Mouse (Mus musculus) left cerebral cortex, adult 2 months (tissue): Measurements from ENCODE around the gene Madcam1. TPM values are rescaled to one million over a fixed set of nuclear protein-coding genes. Genes with fewer than 3 reads are reported as not detected.

Experiments used
- DNase-seq, 2 experiments: peaks; one replicate each; pipeline ENCODE4 v3.0.0; 2021 to 2022; ENCODE audit warnings: low spot score in 2 of 2, mixed read lengths in 1 of 2; ENCODE audit errors: extremely low spot score in 1 of 2
- H3K27ac ChIP-seq: fragments of 200-600 bp; 2 replicates; pipeline ENCODE4 v1.8.1; 2022
- H3K4me3 ChIP-seq: fragments of 200-600 bp; 2 replicates; pipeline ENCODE4 v1.8.1; 2022
- CTCF ChIP-seq: fragments of 200-600 bp; IDR thresholded peaks from 2 replicates; pipeline ENCODE4 v1.8.1; 2022; ENCODE audit warnings: antibody characterized with exemption, mild to moderate bottlenecking, moderate library complexity
- intact Hi-C: fragments of 180-260 bp; cut with DNase I; formaldehyde crosslinking; loops from one replicate; pipeline ENCODE4 v1.15.1; 2025
- total RNA-seq, 2 experiments: library from RNA; stranded (reverse); gene quantifications; 2 replicates each; pipeline ENCODE4 v1.2.3; 2021

The Madcam1 gene
- total RNA-seq, 2 experiments from 2014 or later, result not detected

DNA sequence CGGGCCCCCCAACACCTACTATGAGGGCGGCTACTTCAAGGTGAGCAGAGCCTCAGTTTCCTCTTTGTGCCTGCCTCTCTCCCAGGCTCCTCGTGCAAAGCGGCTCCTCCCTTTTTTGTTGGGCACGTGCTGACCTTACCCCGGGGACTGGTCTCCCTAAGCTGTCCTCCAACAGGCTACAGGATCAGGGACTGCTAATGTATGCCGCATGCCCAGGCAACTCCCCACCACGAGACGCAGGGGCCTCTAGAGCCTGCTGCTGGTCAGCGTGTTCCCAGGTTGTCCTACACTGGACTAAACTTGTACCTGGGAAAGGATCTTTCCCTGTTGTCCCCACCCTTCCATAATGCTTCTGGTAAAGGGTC is 18.2 kb downstream of the Madcam1 start:
- TF ChIP-seq CTCF, result no peak
- Histone ChIP-seq H3K4me3 (peak overlapping the region; percentile 63), H3K27ac (peak overlapping the region; percentile 77)
- DNase-seq, result no peak
- intact Hi-C loops, result no loop called here

DNA sequence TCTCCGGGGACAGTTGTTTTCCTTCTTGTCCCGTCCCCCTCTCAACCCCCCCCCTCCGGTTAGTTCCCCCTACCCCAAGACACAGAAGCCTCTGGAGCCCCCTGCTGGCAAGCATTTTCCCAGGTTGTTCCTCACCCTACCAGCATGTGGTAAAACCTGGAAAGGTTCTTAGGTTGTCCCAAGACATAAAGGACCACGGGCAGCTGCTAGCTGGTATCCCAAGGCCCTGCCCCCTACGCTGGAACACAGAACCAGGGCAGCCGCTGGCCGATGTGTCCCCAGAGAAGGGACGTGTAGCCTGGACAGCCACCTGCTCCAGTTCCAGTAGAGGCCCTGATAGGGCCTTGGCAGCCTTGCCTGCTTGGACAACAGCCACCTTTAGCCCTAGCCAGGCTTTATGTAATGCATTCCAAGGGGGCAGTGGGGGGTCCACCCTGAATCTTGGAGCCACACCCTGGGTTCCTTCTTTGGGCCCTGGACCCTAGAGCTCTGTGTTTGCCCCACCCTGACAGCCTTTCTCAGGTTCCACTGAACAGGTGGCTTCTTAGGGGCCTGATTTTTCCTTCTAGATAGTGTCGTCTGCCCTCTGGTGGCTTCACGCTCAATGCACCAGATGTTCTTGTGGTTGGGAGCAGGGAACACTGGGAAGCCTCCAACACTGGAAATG is 18.7 kb downstream of the Madcam1 start:
- intact Hi-C loops, result no loop called here
- Histone ChIP-seq H3K4me3 (peak overlapping the region; percentile 63), H3K27ac (peak overlapping the region; percentile 77)
- TF ChIP-seq CTCF, result peak; percentile 42
- DNase-seq, result no peak

DNA sequence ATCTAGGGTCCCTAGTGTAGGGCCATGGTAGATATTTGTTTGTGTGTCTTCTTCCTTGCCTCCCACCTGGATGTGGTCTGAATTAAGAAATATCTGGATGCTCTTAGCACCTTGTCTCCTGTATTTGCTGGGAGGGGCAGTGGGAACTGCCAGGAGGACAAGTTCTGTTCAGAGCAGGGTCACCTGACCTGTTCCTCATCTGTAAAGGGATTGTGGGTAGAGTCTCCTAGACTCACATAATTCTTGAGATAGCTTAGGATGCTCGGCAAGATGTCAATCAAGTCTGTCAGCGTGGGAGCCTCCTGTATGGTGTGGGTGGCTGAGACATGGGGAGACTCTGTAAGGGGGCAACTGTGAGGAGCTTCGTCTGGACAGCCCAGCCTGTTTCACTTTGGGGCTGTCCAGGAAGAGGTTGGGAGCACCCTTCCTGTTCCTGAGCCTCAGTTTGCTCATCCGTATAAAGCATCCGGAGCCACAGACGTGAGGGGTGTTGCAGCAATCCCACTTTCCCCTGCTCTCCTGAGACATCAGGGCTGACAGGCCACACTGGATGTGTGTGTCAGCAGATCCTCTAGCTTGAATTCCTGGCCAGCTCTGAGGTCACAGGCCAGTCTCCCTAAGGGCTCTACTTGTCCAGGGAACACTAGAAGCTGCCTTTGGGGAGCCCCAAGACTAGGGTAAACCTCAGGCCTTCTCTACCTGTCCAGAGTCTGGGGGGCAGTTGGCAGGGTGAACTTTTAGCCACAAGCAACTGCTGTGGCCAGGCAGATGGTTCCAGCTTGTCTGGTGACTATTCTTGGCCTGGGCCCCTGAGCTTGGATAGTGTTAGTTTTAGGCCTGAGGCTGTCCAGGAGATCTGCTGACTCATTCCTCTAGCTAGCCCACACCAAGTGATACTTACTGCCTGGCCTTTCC is 19.6 kb downstream of the Madcam1 start:
- Histone ChIP-seq H3K27ac (peak overlapping the region; percentile 77), H3K4me3 (peak overlapping the region; percentile 63)
- DNase-seq, result no peak
- no peak for TF ChIP-seq CTCF
- intact Hi-C loops, result no loop called here

DNA sequence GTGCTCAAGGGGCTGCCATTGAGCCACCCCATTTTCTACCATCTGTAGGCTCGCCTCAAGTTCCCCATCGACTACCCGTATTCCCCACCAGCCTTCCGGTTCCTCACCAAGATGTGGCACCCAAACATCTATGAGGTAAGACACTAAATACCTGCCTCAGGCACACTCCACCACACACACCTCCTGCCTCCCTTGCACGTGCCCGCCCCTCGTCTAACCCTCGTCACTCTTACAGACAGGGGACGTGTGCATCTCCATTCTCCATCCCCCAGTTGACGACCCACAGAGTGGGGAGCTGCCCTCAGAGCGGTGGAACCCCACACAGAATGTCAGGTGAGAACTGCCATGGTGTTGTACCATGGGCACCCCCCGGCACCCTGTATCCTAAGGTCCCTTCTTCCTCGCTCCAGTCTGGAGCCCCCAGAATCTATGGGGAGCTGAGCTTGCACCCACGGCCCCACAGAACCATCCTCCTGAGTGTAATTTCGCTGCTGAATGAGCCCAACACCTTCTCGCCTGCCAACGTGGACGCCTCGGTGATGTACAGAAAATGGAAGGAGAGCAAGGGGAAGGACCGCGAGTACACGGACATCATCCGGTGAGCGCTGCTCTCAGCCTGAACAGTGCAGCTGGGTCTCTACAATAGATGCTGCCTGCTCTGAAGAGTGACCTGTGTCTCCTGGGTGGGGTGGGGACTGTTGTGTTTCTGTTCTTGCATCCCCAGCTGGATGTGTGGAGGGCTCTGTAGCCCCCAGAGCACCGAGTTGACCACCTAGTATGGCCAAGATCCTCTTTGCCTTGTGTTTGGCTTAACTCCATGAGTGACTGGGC is 20.6 kb downstream of the Madcam1 start:
- no peak for DNase-seq
- Histone ChIP-seq H3K4me3 (no peak overlapping the region), H3K27ac (no peak overlapping the region)
- TF ChIP-seq CTCF, result no peak
- intact Hi-C loops, result no loop called here

DNA sequence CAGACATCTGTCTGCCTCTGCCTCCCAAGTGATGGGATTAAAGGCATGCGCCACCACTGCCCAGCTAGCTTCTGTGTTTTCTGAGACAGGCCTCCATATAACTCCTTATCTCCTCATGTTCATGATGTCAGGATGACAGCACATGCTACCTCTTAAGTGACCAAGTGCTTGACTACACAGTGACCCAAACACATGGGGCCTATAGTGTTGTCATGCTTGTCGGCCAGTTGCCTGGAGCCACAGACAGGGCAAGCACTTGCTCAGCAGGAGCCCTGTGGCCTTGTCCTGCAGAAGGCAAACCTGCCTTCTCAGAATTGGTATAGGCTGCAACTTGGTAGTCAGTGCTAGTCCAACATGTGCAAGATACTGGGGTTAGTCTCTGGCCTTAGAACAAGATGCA is 21.9 kb downstream of the Madcam1 start:
- DNase-seq, result no peak
- no peak overlapping the region for H3K27ac ChIP-seq
- TF ChIP-seq CTCF, result no peak
- no peak overlapping the region for H3K4me3 ChIP-seq
- intact Hi-C loops, result no loop called here

DNA sequence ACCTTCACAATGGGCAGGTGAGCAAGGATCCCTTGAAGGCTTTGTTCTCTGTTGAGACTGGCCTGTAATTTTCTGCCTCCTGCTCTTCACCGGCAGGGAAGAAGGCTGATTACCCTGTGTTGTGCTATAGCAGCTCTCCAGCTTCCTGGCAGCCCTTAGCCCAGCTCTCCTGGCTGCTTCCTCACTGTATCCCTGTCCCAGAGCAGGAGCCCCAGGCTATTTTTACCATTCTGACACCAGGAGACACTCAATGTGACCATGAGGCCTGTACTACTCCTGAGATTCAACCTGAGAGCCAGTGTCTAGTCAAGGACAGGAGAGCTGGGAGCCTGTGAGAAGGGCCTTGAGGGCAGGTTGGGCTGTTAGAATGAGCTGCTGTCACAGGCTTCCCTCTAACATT is 22.3 kb downstream of the Madcam1 start:
- Histone ChIP-seq H3K4me3 (no peak overlapping the region), H3K27ac (no peak overlapping the region)
- DNase-seq, result no peak
- TF ChIP-seq CTCF, result no peak
- intact Hi-C loops, result no loop called here

DNA sequence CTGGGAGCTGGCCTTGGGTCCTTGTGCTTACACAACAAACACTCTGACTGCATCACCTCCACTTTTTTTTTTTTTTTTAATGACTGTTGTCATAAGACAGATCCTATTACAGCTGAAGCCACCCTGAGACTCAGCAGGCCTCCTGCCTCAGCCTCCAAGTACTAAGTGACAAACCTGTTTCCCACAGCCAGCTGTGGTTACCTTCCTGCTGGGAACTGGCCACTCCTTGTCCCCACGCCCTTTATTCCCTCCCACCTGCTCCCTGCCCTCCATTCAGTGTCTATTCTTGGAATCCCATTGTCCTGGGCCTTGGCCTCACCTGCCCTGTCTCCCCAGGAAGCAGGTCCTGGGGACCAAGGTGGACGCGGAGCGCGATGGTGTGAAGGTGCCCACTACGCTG is 23.2 kb downstream of the Madcam1 start:
- intact Hi-C loops, result no loop called here

DNA sequence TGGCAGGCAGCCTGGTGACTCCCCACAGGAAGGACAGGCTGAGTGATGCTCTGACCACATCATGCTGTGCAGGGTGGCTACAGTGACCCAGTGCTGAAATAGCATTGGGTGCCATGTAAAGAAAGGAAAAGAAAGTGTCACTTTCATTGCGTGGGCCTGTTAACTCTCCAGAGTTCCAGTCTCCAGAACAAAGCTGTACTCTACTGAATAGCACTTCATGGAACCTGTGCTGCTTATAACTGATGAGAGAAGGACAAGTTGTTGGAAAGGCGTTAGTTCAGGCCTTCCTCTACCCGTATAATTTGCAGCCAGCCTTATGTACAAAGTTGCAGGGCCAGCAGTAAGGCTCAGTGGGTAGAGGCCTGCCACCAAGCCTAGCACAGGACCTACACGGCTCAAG is 24.4 kb downstream of the Madcam1 start, which contains the start of gene Gzmm:
Gene Gzmm (plus strand): TSS at position 301 of the 400 bp plus-strand sequence.
- no peak within 1 kb of the TSS for H3K27ac ChIP-seq
- no peak for DNase-seq

More for the DNA sequence above, 23.2 kb downstream of the Madcam1 start:
- TF ChIP-seq CTCF, result no peak
- no peak overlapping the region for H3K27ac ChIP-seq
- DNase-seq, result no peak
- no peak overlapping the region for H3K4me3 ChIP-seq

DNA sequence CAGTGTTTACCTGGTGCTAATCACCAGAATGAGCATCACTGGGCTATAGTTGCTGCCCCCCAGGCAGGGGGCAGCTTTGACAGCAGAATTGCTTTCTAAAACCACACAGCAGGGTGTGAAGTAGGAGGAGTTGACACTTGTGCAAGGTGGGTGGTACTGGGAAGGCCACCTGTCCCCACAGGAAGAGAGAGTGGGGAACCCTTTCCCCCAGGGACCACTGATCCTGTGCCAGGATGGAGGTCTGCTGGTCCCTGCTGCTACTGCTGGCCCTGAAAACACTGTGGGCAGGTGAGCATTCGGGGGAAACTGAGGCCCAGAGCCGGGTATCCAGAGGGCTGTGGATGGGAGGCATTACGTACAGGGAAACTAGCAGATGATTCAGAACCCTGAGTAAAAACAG is 24.8 kb downstream of the Madcam1 start:
- intact Hi-C loops, result no loop called here
- Histone ChIP-seq H3K27ac (no peak overlapping the region), H3K4me3 (no peak overlapping the region)
- no peak for DNase-seq
- TF ChIP-seq CTCF, result no peak

More for the DNA sequence above, 24.4 kb downstream of the Madcam1 start, which contains the start of gene Gzmm:
- intact Hi-C loops, result no loop called here
- H3K4me3 ChIP-seq, result no peak within 1 kb of the TSS
- TF ChIP-seq CTCF, result no peak

DNA sequence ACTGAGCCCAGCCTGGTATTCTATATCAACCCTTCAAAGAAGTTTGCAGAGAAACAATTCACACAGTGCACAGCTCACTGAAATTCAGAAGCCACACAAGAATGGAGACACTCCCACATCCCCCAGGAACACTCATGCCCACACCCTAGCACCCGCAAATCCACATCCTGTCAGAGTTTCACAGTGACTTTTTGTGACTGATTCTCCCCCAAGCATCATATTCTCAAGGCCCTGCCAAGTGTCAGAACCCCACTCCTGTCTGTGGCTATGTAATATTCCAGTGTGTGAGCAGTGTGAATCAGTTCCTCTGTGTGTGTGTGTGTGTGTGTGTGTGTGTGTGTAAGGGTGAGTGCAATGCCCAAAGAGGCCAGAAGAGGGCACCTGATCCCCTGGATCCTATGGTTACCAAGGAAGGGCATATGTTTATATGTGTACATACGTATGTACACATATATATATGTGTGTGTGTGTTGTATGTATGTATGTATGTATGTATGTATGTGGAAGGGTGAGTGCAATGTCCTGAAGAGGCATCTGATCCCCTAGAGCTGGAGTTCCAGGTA is 27.7 kb downstream of the Madcam1 start:
- DNase-seq, result no peak
- no peak overlapping the region for H3K4me3 ChIP-seq
- H3K27ac ChIP-seq, result no peak overlapping the region
- intact Hi-C loops, result no loop called here
- TF ChIP-seq CTCF, result no peak; the same call in none of the 2 replicates

DNA sequence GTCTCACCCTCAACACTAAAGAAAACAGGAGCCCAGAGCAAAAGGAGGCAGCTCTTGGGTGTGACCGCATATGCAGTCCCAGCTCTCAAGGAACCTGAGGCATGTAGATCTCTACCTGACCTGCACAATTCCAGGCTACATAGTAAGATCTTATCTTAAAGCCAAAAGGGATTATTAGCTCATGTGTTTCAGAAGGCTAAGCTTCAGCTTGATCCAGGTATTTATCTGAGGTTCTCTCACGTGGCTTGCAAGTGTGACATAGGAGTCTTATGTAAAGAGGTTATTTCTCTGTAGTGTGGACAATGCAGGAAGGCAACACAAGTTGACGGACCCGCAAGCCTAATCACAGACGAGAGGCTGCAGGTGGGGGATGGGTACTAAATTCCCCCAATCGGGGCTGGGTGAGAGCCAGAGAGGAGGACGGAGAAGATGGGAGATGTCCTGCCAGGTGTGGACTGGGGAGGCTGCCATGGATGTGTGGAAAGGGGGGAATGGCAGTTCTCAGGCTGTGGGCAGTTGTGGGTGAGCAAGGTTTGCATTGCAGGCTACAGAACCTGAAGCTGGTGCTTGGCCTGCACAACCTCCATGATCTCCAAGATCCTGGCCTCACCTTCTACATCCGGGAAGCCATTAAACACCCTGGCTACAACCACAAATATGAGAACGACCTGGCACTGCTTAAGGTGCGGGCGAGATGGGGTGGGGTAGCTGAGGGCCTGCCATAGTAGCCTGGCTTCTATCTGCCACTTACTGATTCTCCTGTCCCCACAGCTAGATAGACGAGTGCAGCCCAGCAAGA is 29.4 kb downstream of the Madcam1 start:
- no peak for DNase-seq
- intact Hi-C loops, result no loop called here
- Histone ChIP-seq H3K4me3 (no peak overlapping the region), H3K27ac (no peak overlapping the region)
- TF ChIP-seq CTCF, result no peak
